Mouse (Mus musculus): ENCODE data around the gene Psmd12. TPM values are rescaled to one million over a fixed set of nuclear protein-coding genes. Genes with fewer than 3 reads are reported as not detected.

Gene Psmd12
- 148 and 153 TPM in 2 replicates for polyA plus RNA-seq (2015; fragmentation: Nextera tagmentation; extraction: Ambion mirVana)

GRCm38 (mm10) chr11:107479053-107479861, at the start of gene Psmd12:
Gene Psmd12 (plus strand): TSS chr11:107479484.
- under 1% methylated on average over 51 of the region's 51 CpGs for WGBS
- Histone ChIP-seq H3K4me2 (ENCODE audit: low read length) (peak within 1 kb of the TSS; percentile 72), H3K9ac (replicated peaks; ENCODE audit: low read depth, low read length) (peak within 1 kb of the TSS; percentile 85), H3K4me3 (replicated peaks; ENCODE audit: low read length) (peak within 1 kb of the TSS; percentile 71), H3K27me3 (replicated peaks; ENCODE audit: control insufficient read depth, insufficient read depth, low read length) (no peaks in the 10 kb centered on the region), H3K4me1 (replicated peaks; ENCODE audit: control insufficient read depth, insufficient read depth, low read length) (peaks cover 15% of the 10 kb centered on the region), H3K36me3 (ENCODE audit: control insufficient read depth, insufficient read depth) (no peaks in the 10 kb centered on the region), H3K9me3 (ENCODE audit: control insufficient read depth, low read length) (no peaks in the 10 kb centered on the region), H3K27ac (ENCODE audit: low read length) (peak within 1 kb of the TSS; percentile 41; the same call in 1 of the 2 replicates)
- peak; percentile 99 for ATAC-seq

- Histone ChIP-seq H3K9ac (replicated peaks; ENCODE audit: low read depth, low read length) (no peak overlapping the region), H3K4me1 (replicated peaks; ENCODE audit: control insufficient read depth, insufficient read depth, low read length) (peaks cover 4% of the 10 kb centered on the region), H3K36me3 (ENCODE audit: control insufficient read depth, insufficient read depth) (no peaks in the 10 kb centered on the region), H3K9me3 (ENCODE audit: control insufficient read depth, low read length) (no peaks in the 10 kb centered on the region), H3K4me2 (ENCODE audit: low read length) (no peak overlapping the region), H3K4me3 (replicated peaks; ENCODE audit: low read length) (no peak overlapping the region), H3K27me3 (replicated peaks; ENCODE audit: control insufficient read depth, insufficient read depth, low read length) (no peaks in the 10 kb centered on the region), H3K27ac (ENCODE audit: low read length) (peak overlapping the region; percentile 28; the same call in 1 of the 2 replicates)
- 90% methylated on average over 7 of the region's 7 CpGs for WGBS
- ATAC-seq, result no peak
These were observed 47.9 kb upstream of the Psmd12 start for GRCm38 (mm10) chr11:107431197-107431965.

GRCm38 (mm10) chr11:107435776-107436449, 43.4 kb upstream of the Psmd12 start:
- Histone ChIP-seq H3K27me3 (replicated peaks; ENCODE audit: control insufficient read depth, insufficient read depth, low read length) (no peaks in the 10 kb centered on the region), H3K27ac (ENCODE audit: low read length) (no peak overlapping the region), H3K4me3 (replicated peaks; ENCODE audit: low read length) (no peak overlapping the region), H3K9me3 (ENCODE audit: control insufficient read depth, low read length) (no peaks in the 10 kb centered on the region), H3K36me3 (ENCODE audit: control insufficient read depth, insufficient read depth) (no peaks in the 10 kb centered on the region), H3K9ac (replicated peaks; ENCODE audit: low read depth, low read length) (no peak overlapping the region), H3K4me1 (replicated peaks; ENCODE audit: control insufficient read depth, insufficient read depth, low read length) (peaks cover 12% of the 10 kb centered on the region), H3K4me2 (ENCODE audit: low read length) (no peak overlapping the region)
- WGBS, result 92% methylated on average over 6 of the region's 6 CpGs
- ATAC-seq, result no peak

DNA sequence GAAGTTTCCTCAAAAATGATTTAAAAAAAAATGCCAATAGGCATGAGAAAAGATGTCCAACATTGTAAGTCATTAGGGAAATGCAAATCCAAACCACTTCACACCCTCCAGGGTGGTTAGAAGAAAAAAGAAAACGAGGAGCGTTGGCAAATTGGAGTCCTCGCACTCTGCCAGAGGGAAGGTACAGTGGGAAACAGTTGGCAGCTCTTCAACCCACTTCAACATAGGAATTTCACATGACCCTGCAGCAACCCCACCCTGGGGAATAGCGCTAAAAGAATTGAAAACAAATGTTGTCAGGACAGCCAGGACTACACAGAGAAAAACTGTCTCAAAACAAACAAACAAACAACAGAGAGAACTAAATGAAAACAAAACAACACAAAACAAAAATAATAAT, 41.6 kb upstream of the Psmd12 start:
- H3K27me3 ChIP-seq (replicated peaks; ENCODE audit: control insufficient read depth, insufficient read depth, low read length), result no peaks in the 10 kb centered on the region
- peak; percentile 66 for ATAC-seq
- H3K9me3 ChIP-seq (ENCODE audit: control insufficient read depth, low read length), result no peaks in the 10 kb centered on the region
- H3K4me2 ChIP-seq (ENCODE audit: low read length), result no peak overlapping the region
- peaks cover 12% of the 10 kb centered on the region for H3K4me1 ChIP-seq (replicated peaks; ENCODE audit: control insufficient read depth, insufficient read depth, low read length)
- no peak overlapping the region for H3K9ac ChIP-seq (replicated peaks; ENCODE audit: low read depth, low read length)
- H3K36me3 ChIP-seq (ENCODE audit: control insufficient read depth, insufficient read depth), result no peaks in the 10 kb centered on the region
- H3K27ac ChIP-seq (ENCODE audit: low read length), result no peak overlapping the region
- no peak overlapping the region for H3K4me3 ChIP-seq (replicated peaks; ENCODE audit: low read length)
- WGBS, result 11% methylated on average over 4 of the region's 4 CpGs

- H3K27ac ChIP-seq (ENCODE audit: low read length), result no peak overlapping the region
- H3K4me3 ChIP-seq (replicated peaks; ENCODE audit: low read length), result no peak overlapping the region
- 55% methylated on average over 3 of the region's 3 CpGs for WGBS
- H3K9ac ChIP-seq (replicated peaks; ENCODE audit: low read depth, low read length), result no peak overlapping the region
- no peak; the same call in 1 of the 2 replicates for ATAC-seq
- H3K4me2 ChIP-seq (ENCODE audit: low read length), result no peak overlapping the region
- no peaks in the 10 kb centered on the region for H3K36me3 ChIP-seq (ENCODE audit: control insufficient read depth, insufficient read depth)
- peaks cover 10% of the 10 kb centered on the region for H3K4me1 ChIP-seq (replicated peaks; ENCODE audit: control insufficient read depth, insufficient read depth, low read length)
- no peaks in the 10 kb centered on the region for H3K27me3 ChIP-seq (replicated peaks; ENCODE audit: control insufficient read depth, insufficient read depth, low read length)
- H3K9me3 ChIP-seq (ENCODE audit: control insufficient read depth, low read length), result no peaks in the 10 kb centered on the region
These were observed 41.1 kb upstream of the Psmd12 start for GRCm38 (mm10) chr11:107438140-107438539.

DNA sequence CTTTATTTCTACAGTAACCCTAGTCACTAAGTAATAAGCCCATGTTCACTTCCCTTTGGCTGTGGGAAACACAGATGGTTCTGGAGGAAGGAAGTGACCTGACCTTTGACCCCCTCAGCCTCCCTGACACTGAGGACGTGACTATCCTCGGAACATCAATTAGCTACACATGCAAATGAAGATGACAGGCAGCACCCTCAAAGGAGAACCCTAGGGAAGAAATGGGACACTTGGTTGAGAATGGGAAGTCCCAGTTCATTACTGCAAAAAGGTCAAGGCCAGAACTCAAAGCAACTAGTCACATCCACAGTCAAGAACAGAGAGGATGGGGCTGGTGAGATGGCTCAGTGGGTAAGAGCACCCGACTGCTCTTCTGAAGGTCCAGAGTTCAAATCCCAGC, 38.2 kb upstream of the Psmd12 start:
- Histone ChIP-seq H3K36me3 (ENCODE audit: control insufficient read depth, insufficient read depth) (no peaks in the 10 kb centered on the region), H3K9ac (replicated peaks; ENCODE audit: low read depth, low read length) (no peak overlapping the region), H3K27ac (ENCODE audit: low read length) (no peak overlapping the region), H3K9me3 (ENCODE audit: control insufficient read depth, low read length) (no peaks in the 10 kb centered on the region), H3K27me3 (replicated peaks; ENCODE audit: control insufficient read depth, insufficient read depth, low read length) (no peaks in the 10 kb centered on the region), H3K4me3 (replicated peaks; ENCODE audit: low read length) (no peak overlapping the region), H3K4me1 (replicated peaks; ENCODE audit: control insufficient read depth, insufficient read depth, low read length) (peaks cover 11% of the 10 kb centered on the region), H3K4me2 (ENCODE audit: low read length) (no peak overlapping the region)
- ATAC-seq, result no peak
- WGBS, result 82% methylated on average over 3 of the region's 3 CpGs

GRCm38 (mm10) chr11:107443121-107444095, 35.9 kb upstream of the Psmd12 start:
- Histone ChIP-seq H3K4me1 (replicated peaks; ENCODE audit: control insufficient read depth, insufficient read depth, low read length) (0 out of 2 replicates have a peak, but pooled peaks cover 3% of the 10 kb centered on the region), H3K4me2 (ENCODE audit: low read length) (no peak overlapping the region), H3K36me3 (ENCODE audit: control insufficient read depth, insufficient read depth) (no peaks in the 10 kb centered on the region), H3K4me3 (replicated peaks; ENCODE audit: low read length) (no peak overlapping the region), H3K27me3 (replicated peaks; ENCODE audit: control insufficient read depth, insufficient read depth, low read length) (no peaks in the 10 kb centered on the region), H3K9ac (replicated peaks; ENCODE audit: low read depth, low read length) (no peak overlapping the region), H3K9me3 (ENCODE audit: control insufficient read depth, low read length) (no peaks in the 10 kb centered on the region), H3K27ac (ENCODE audit: low read length) (no peak overlapping the region)
- WGBS, result 86% methylated on average over 12 of the region's 12 CpGs
- no peak for ATAC-seq

DNA sequence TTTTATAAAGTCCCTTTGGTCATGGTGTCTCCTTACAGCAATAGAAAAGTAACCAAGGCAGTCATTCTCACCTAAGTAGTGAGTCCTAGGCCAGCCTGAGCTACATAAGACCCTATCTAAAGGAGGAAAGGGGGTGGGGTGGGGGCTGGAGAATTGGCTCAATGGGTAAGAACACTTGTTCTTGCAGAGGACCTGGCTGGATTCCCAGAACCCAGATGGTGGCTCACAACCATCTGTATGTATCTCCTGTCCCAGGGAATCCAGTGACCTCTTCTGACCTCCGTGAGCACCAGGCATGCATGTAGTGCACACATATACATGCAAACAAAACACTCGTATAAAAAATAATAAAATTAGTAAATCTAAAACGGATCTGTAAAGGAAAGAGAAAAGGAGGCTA, 33.6 kb upstream of the Psmd12 start:
- Histone ChIP-seq H3K4me3 (replicated peaks; ENCODE audit: low read length) (no peak overlapping the region), H3K4me1 (replicated peaks; ENCODE audit: control insufficient read depth, insufficient read depth, low read length) (peaks cover 8% of the 10 kb centered on the region; the same call in 1 of the 2 replicates), H3K36me3 (ENCODE audit: control insufficient read depth, insufficient read depth) (no peaks in the 10 kb centered on the region), H3K4me2 (ENCODE audit: low read length) (no peak overlapping the region), H3K9ac (replicated peaks; ENCODE audit: low read depth, low read length) (no peak overlapping the region), H3K9me3 (ENCODE audit: control insufficient read depth, low read length) (no peaks in the 10 kb centered on the region), H3K27ac (ENCODE audit: low read length) (no peak overlapping the region), H3K27me3 (replicated peaks; ENCODE audit: control insufficient read depth, insufficient read depth, low read length) (no peaks in the 10 kb centered on the region)
- ATAC-seq, result no peak
- WGBS, result 85% methylated on average over 3 of the region's 3 CpGs
